Mouse (Mus musculus): ENCODE results near the gene Rcl1.

Rcl1 gene

DNA sequence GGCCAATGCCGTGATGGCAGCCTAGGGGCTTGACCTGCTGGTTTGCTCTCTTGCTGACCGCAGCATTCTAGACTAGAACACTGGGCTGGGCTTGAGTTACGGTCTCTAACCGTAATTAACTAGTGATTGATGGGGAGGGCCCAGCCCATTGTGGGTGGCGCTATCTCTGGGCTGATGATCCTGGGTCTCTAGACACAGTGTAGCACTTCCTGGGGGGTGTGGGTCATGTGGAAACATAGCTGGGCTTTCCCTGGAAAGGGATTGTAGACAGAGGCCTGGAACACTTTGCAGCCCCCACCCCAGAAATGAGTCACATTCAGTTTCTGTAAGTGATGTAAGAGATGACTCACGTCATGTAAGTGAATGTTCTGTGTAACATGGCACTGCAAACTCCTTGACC, 48.9 kb downstream of the Rcl1 start:
- no peak for DNase-seq (ENCODE audit: low spot score in 2 of 2)

DNA sequence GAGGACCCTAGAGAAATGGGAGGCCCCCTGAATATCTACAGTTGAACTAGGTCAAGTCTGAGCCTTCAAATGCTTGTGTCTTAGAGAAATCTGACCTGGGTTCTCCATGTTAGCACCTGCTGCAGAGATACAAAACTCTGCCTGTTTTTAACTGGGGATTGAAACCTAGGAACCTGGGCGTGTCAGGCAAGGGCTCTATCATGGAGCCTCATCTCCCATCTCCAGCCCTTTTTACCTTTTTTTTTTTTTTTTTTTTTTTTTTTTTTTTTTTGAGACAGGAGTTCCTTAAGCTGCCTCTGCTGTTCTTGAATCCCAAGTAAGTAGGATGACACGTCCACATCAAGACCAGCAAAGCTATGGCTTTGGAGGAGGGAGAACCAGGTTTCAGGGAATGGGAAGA, 50.3 kb downstream of the Rcl1 start:
- no peak for DNase-seq (ENCODE audit: low spot score in 2 of 2)

DNA sequence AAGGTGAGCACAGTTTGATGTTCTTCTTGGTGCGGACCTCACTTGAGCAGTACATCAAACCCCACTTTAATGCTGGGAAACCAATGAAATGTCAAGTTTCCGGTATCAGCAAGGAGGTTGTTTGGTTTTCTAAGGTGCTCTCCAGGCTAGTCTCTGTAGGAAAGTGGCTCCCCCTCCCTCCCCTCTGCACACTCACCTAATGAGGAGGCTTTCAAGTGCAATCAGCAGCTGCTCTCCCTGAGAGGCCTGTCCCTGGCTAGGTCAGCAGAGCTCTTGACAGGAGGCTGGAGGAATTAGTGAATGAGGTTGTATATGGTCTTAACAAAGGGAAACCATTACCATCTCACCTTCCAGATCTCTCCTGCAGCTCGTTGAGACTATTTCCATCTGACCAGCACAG, 54.4 kb downstream of the Rcl1 start:
- no peak for DNase-seq (ENCODE audit: low spot score in 2 of 2)

DNA sequence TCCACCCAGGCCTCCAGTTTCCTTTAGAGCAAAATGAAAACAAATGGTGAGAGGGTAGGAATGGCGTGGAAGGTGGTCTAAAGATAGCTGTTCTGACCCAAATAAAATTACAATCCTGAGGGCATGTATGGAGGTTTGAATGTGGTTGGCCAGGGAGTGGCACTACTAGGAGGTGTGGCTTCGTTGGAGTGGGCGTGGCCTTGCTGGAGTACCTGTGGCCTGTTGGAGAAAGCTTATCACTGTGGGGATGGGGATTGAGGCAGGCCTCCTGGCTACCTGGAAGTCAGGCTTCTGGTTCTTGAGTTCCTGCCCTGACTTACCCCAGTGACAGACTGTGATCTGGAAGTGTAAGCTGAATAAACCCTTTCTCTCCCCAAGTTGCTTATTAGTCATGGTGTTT, 55.2 kb downstream of the Rcl1 start:
- DNase-seq (ENCODE audit: low spot score in 2 of 2), result no peak

DNA sequence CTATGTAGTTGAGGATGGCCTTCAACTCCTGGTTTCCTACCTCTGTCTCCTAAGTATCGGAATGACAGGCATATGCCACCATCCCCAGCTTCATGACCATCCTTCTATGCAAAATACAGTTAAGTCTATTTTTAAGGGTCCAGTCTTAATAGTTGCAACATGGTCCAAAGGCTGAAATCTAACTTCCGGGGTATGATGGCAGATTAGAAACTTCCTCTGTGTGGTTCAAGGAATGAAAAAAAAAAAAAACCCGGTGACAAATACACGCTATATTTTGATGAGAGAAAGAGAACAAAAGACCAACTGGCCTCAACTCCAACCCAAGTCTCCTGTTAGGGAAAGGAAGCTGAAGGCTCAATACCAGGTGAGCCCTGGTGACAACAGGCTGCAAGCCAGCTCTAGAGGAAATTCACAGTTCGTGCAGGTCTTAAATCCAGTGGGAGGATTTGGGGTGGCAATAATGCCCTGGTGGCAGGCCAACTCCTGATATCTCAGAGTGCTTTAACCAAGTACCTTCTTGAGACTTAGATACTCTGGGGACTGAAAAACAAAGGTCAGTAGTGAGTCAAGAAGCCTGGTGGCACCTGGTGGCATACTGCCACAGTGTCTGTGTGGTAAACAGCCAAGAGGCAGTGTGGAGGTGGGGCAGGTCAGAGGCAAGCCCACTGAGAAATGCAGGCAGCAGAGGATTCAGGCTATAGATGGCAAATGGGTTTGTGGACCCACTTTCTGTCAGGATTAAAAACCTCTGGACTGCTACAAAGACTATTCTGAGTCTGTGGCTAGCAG, 56.7 kb downstream of the Rcl1 start:
- DNase-seq (ENCODE audit: low spot score in 2 of 2), result no peak

DNA sequence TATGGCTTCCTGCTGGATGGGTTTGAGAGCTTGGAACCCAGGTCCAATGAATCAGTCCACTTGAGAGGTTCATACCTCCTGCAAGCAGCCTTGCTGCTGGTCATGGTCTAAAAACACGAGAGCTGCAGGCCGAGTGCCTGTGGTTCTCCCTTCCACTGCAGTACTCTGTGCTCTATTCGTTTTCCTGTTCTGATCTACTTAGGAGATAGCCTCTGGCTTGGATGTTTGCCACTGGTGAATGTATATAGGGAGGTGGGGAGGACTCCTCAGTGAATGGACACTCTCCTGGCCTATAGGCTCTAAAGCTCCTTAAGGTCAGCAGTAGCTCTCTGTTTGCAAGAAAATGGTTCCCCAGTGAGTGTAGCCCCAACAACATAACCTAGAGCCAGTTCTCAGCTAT, 57.3 kb downstream of the Rcl1 start:
- DNase-seq (ENCODE audit: low spot score in 2 of 2), result no peak

DNA sequence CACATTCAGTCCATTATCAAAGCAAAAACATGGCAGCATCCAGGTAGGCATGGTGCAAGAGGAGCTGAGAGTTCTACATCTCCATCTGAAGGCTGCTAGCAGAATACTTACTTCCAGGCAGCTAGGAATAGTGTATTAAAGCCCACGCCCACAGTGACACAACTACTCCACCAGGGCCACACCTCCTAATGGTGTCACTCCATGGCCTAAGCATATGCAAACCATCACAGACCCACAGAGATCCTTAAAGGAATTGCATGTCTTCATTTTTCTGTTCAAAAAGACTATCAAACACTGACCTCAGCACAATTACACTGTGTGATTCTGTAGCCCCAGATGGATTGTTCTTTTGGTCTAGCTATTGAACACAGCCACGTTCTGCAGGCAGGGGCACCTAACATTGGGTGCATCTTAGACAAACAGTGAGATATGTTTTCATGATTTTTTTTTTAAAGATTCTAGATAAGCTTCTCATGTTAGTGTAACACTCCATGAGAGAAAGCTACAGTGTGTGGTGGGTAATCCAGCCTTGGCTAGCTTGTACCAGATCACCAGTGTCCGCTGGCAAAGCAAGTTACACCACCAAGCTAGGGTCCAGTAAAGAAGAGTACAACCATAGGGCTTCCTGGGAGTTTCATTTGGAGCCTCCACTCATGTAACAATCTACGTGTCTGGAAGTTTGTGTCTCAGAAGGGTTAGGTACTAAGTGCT, 62.8 kb downstream of the Rcl1 start:
- no peak for DNase-seq (ENCODE audit: low spot score in 2 of 2)

DNA sequence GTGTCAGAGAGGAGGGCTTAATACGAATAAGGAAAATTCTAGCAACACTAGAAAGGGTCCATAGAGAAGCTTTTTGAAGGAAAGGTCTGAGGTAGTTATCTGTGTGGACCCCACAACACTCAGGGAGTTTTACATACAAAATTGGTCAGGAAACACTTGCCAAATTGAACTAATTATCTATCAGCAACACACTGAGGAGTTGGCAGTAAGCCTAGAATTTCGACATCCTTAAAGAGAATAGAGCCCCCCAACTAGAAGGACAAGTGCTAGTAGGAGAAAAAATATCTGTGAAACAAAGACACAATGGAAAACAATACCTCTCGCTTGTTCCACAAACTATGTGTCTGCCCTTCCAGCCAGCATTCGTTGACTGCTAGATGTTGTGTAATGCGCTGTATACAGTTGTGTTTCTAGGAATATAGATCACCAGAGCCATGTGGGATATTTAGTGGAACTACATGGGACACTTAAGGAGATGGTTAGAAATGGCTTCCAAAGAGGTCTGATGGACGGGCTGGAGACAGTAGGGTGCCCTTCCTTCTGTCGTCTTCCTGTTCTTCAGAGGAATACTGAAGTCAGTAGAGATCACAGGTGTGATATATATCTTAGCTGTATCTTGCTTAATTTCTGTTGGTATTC, 63.5 kb downstream of the Rcl1 start:
- DNase-seq (ENCODE audit: low spot score in 2 of 2), result no peak

DNA sequence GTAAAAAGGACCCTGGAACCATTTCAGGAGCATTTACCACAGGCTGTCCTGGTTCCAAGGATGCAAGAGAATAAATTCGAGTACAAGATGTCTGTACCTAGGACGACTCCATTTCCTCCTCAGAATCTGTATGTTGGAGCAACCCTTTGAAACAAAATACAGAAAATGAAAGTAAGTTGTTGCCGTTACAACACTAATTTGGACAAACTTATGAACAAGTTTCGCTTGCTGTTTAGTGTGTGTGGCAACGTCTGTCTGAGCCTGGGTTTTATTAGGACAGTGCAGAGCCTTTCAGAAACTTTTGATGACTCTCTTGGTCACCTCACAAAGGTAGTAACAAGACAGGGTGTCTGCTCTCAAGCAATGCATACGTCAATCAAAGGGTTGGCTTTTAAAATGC, 66.8 kb downstream of the Rcl1 start:
- no peak for DNase-seq (ENCODE audit: low spot score in 2 of 2)

DNA sequence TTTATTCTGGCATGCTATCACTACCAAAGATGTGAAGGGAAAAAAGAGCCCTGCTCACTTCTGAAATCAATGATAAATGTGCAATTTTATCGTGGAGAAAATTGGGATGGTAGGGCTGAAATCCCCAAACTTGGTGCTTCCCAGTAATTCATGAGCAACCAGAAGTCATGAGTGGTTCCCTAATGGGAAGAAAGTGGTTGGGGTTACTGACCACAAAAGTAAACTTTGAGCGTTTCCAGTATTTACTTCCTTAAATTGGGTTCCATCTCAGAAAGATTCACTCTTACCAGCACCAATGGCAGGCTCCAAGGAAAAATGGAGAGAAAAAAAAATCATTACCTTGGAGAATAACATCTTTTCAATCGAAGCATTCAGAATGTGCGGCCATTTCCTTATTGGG, 79.2 kb downstream of the Rcl1 start:
- DNase-seq (ENCODE audit: low spot score in 2 of 2), result no peak

DNA sequence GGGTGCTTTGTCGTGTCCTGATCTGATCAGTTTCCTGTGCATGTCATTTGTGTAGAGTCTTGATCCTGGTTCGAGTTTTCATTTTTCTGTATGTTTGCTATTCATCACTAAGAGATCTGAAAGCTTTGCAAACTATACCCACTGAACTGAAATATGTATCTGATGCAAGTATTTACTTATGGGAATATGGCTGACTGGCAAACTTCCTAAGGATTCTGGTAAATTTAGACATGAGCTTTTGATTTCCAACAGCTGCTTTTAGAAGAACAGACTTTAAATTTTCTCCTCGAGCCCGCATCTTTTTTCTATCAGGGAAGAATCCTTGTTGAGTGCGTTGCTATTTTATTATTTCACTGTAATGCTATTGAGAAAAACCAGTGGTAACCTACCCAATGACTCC, 81.0 kb downstream of the Rcl1 start:
- no peak for DNase-seq (ENCODE audit: low spot score in 2 of 2)

DNA sequence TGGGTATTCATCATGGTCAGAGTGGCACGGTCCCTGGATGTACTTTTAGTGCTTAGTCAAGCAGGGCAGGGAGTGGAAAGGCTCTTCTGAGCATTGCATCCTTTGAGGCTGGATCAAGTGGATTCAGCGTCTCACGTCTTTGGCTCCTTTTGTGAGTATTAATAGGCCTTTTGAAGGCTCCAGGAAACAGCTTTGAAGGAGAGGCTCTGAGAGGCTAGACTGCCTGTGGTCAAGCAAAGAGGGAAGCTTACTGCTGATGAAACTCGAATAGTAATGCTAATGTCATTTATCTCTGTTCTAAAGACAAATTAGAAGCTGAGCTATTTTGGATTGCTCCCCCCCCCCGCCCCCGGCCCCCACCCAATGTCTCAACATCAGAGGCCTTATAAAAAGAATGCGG, 83.9 kb downstream of the Rcl1 start:
- DNase-seq (ENCODE audit: low spot score in 2 of 2), result no peak

DNA sequence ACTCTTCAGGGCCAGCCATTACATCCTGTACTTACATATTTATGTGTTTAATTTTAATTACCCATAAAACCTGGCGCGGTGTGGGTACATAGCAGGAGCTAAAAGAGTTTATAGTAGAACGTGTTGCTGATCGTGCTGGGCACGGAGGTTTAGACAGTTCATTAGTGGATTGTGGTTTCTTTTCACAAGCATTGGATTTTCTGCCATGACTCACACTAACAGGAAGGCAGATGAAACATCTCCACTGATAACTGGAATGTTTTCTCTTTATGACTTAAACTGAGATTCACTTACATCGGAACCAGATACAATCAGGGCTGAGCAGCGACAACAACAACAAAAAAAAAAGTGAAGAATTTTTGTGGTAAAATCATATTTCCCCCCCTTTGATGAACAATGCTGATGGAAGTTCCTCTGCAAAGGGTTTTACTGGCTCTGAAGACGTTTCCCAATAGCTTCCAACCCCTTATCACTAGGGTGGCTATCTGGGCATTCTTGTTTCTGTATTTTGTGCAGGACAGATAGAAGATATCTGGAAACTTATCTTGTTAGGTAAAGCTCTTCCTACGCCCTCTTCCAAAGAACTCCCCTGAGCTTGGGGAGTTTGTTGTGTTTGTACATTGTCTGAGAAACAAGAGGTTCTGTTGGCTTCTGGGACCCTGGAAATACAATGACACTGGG, 84.5 kb downstream of the Rcl1 start:
- DNase-seq (ENCODE audit: low spot score in 2 of 2), result no peak

DNA sequence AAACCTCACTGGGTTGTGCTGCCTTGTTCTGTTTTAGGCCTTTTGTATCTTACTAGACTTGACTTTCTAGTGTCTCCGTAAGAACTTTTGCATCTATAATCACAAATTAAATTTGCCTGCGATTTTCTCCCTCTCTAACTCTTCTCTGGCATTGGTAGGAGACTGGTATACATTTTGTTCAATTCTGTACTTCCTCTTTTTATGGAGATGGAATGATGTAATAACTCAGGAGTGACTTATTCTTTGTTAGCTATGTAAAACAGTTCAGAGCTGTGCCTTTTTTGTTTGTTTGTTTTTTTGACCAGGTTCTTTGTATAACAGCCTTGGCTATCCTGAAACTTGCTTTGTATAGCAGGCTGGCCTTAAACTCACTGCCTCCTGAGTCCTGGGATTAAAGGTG, 87.7 kb downstream of the Rcl1 start:
- no peak for DNase-seq (ENCODE audit: low spot score in 2 of 2)
